Mouse (Mus musculus): Measurements from ENCODE around the gene Sprr2j-ps.

Sprr2j-ps gene

GRCm38 (mm10) chr3:92417782-92418181 is at the start of gene Sprr2j-ps:
Gene Sprr2j-ps (plus strand): TSS chr3:92418082.
- DNase-seq (ENCODE audit: low spot score) = no peak

- DNase-seq (ENCODE audit: low spot score) = no peak
Measured at GRCm38 (mm10) chr3:92373613-92374012, 44.3 kb upstream of the Sprr2j-ps start.

- DNase-seq (ENCODE audit: low spot score) = no peak
Measured at GRCm38 (mm10) chr3:92385385-92385784, 32.5 kb upstream of the Sprr2j-ps start, which contains the start of gene Sprr2h. Gene Sprr2h (plus strand): TSS chr3:92385685.

- DNase-seq (ENCODE audit: low spot score) = no peak
Measured at GRCm38 (mm10) chr3:92394301-92394700, 23.6 kb upstream of the Sprr2j-ps start.

- DNase-seq (ENCODE audit: low spot score) = no peak
Measured at GRCm38 (mm10) chr3:92407691-92408090, 10.2 kb upstream of the Sprr2j-ps start, which contains the start of gene Sprr2i. Gene Sprr2i (plus strand): TSS chr3:92407991.

- no peak for DNase-seq (ENCODE audit: low spot score)
Measured at GRCm38 (mm10) chr3:92429323-92429722, 11.4 kb downstream of the Sprr2j-ps start, which contains the start of gene Gm9774. Gene Gm9774 (minus strand): TSS chr3:92429423.

DNA sequence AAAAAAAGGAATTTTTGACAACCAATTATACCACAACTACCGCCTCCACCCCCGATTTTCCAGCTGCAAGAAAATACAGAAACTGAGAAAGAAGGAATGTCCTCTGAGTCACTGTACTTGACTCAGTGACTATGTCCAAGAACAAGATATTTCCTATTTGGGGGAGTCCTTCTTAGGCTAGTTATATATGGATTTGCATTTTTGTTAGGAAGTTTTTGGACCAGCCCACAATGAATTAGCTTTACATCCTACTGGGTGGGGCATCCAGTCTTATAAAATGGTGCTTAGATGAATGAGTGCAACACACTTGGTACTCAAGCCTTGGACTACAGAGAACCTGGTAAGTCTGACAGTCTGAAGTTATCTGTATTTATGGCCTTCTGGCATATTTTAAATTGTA is 14.4 kb downstream of the Sprr2j-ps start, which contains the start of gene Sprr2k:
Gene Sprr2k, plus strand, starts transcription at position 301 of the 400 bp plus-strand sequence.
- no peak for DNase-seq (ENCODE audit: low spot score)

DNA sequence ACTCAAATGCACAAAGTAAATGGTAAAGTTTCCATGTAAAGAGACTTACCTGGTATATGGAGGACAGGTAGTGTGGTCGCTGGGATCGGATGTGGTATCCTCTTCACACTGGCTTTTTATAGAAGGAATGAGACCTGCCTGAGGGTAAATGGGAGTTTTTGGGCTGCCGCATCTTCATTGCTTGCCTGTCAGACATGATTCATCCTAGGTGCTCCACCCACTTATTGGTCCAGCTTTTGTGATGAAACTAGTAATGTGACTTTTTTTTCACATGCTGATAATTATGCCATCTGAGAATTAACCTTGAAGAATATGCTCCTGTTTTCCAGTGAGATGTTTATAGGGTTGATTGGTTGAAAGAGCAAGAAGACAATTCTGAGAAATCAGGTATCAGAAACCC is 20.8 kb downstream of the Sprr2j-ps start, which contains the start of gene Sprr1b:
Gene Sprr1b, minus strand, starts transcription at position 101 of the 400 bp plus-strand sequence.
- DNase-seq (ENCODE audit: low spot score) = no peak

DNA sequence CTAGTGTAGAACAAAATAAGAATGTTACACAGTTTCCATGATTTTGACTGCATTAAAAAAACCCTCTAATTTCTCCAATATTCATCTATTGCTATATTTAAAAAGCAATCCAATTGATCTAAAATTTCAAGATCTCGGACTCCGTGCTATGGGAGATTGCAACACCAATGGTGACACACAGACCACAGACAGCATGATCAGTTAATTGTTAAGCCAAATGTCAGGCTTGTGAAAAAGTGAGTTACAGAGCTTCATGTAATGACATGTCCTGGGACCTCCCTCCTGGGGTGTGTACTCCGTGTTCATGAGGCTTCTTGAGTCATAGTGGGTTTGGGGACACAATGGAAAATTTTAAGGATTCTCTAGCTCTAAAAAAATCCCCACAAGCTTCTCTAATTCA is 22.3 kb downstream of the Sprr2j-ps start:
- DNase-seq (ENCODE audit: low spot score) = no peak

- no peak for DNase-seq (ENCODE audit: low spot score)
Measured at GRCm38 (mm10) chr3:92455151-92455550, 37.3 kb downstream of the Sprr2j-ps start.

DNA sequence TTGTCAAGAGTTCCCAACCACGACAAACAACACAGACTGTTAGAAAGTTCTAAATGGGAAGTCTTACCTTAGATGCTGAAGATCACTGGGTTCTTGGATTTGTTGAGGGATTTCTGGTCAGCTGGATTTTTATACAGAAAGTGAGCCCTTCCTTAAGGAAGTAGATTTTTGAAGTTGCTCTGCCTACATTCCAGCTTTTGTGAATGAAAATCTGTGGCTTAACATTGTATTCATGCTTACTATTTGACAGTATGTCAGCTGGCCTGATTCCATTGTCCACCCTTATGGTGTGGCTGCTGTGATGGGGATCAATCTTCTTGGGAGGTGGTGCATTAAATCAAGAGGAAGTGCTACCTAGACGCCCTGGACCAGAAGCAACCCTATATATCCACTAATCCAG is 40.7 kb downstream of the Sprr2j-ps start, which contains the start of gene Sprr3:
Gene Sprr3, minus strand, starts transcription at position 101 of the 400 bp plus-strand sequence.
- no peak for DNase-seq (ENCODE audit: low spot score)

DNA sequence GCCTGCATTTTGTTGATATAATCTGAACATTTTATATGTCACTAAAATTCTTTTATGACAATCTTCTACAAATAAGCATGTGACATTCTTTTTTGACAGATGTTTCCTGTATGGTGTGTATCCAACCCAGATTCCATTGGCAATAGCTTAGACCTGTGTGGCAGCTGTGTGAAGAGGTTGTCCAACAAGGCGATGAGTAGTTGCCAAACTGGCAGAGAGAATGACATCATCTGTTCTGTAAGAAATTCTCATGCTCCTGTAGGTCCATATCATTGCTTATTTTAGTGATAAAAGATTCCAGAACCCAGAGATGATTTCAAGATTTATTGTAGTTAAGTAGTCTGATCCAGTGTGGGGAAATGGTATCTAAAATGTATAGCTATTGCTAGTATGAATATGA is 48.7 kb downstream of the Sprr2j-ps start:
- no peak for DNase-seq (ENCODE audit: low spot score)

- no peak for DNase-seq (ENCODE audit: low spot score)
Measured at GRCm38 (mm10) chr3:92467424-92467823, 49.5 kb downstream of the Sprr2j-ps start.
